Mouse (Mus musculus) brain, embryonic 14.5 days (tissue): ENCODE results near the gene Gpr132.

Experiments
- CTCF ChIP-seq: fragments of 200-500 bp; IDR thresholded peaks from 2 replicates; pipeline ENCODE4 v1.5.1; 2012; ENCODE audit warnings: inconsistent platforms, mild to moderate bottlenecking, moderate library complexity, borderline replicate concordance; ENCODE audit not compliant: insufficient read depth, insufficient read length; ENCODE audit errors: extremely low read depth
- POLR2A ChIP-seq: fragments of 200-500 bp; IDR thresholded peaks from 2 replicates; pipeline ENCODE4 v1.6.1; 2012; ENCODE audit warnings: mild to moderate bottlenecking, inconsistent platforms, borderline replicate concordance; ENCODE audit not compliant: poor library complexity, insufficient read depth, insufficient read length, severe bottlenecking; ENCODE audit errors: extremely low read depth

- no peak for TF ChIP-seq POLR2A
- no peak for TF ChIP-seq CTCF
Observed at GRCm38 (mm10) chr12:112821974-112822373, 46.1 kb downstream of the Gpr132 start.
